Mouse (Mus musculus) midbrain, embryonic 13.5 days (tissue): ENCODE measurements around the gene Ano8. TPM values are rescaled to one million over a fixed set of nuclear protein-coding genes. Genes with fewer than 3 reads are reported as not detected.
"Not testable (repeated sequence)": the region's sequence is repeated elsewhere in the genome, so short reads cannot be mapped to it uniquely, and the experiment has no call there.

Experiments
- ATAC-seq: fragments of 200-750 bp; cut with Nextera tagmentation; 2 replicates; pipeline ENCODE4 v1.8.0; 2017; ENCODE audit warnings: mild to moderate bottlenecking, moderate TSS enrichment, moderate library complexity
- H3K27ac ChIP-seq: fragments of 300-500 bp; sonication (generic); 2 replicates; pipeline ENCODE4 v1.5.1; 2015; ENCODE audit warnings: inconsistent platforms, mild to moderate bottlenecking, moderate library complexity
- H3K27me3 ChIP-seq: fragments of 300-500 bp; sonication (generic); 2 replicates; pipeline ENCODE4 v1.6.1; 2015; ENCODE audit warnings: mild to moderate bottlenecking, inconsistent platforms
- H3K36me3 ChIP-seq: fragments of 300-500 bp; sonication (generic); 2 replicates; pipeline ENCODE4 v1.6.1; 2015; ENCODE audit warnings: mild to moderate bottlenecking, inconsistent platforms
- H3K4me1 ChIP-seq: fragments of 300-500 bp; sonication (generic); replicated peaks from 2 replicates; pipeline ENCODE4 v1.6.1; 2015; ENCODE audit warnings: inconsistent platforms
- H3K4me2 ChIP-seq: fragments of 300-500 bp; sonication (generic); replicated peaks from 2 replicates; pipeline ENCODE4 v1.6.1; 2015; ENCODE audit warnings: moderate library complexity, mild to moderate bottlenecking, inconsistent platforms
- H3K4me3 ChIP-seq: fragments of 300-500 bp; sonication (generic); replicated peaks from 2 replicates; pipeline ENCODE4 v1.5.1; 2015; ENCODE audit warnings: mild to moderate bottlenecking, inconsistent platforms
- H3K9ac ChIP-seq: fragments of 300-500 bp; sonication (generic); replicated peaks from 2 replicates; pipeline ENCODE4 v1.6.1; 2015; ENCODE audit warnings: mild to moderate bottlenecking, inconsistent platforms
- H3K9me3 ChIP-seq: fragments of 300-500 bp; sonication (generic); 2 replicates; pipeline ENCODE4 v1.6.1; 2016; ENCODE audit warnings: mild to moderate bottlenecking, inconsistent platforms
- WGBS: fragments of 180-500 bp; shearing (Covaris S2); methylation state at CpG from one replicate; pipeline ENCODE4 v1.1.7; 2015; 5-methylcytosine and 5-hydroxymethylcytosine counted together
- polyA plus RNA-seq: library from polyadenylated mRNA; unstranded; fragments of >200 nt; fragmentation: Nextera tagmentation; extraction: Ambion mirVana; gene quantifications from 2 replicates; pipeline ENCODE4 v1.2.1, GENCODE M21; 2015

Gene Ano8
- polyA plus RNA-seq, 1 experiment from 2014 or later, result 9.3 TPM

GRCm38 (mm10) chr8:71454668-71455067 lies 31.1 kb downstream of the Ano8 start:
- Histone ChIP-seq H3K4me2 (no peak overlapping the region), H3K4me3 (no peak overlapping the region), H3K4me1 (peaks cover 12% of the 10 kb centered on the region), H3K27ac (no peak overlapping the region), H3K9me3 (no peaks in the 10 kb centered on the region), H3K9ac (no peak overlapping the region), H3K27me3 (no peaks in the 10 kb centered on the region), H3K36me3 (peaks cover 30% of the 10 kb centered on the region)
- 77% methylated on average over 8 of the region's 8 CpGs for WGBS
- no peak for ATAC-seq

DNA sequence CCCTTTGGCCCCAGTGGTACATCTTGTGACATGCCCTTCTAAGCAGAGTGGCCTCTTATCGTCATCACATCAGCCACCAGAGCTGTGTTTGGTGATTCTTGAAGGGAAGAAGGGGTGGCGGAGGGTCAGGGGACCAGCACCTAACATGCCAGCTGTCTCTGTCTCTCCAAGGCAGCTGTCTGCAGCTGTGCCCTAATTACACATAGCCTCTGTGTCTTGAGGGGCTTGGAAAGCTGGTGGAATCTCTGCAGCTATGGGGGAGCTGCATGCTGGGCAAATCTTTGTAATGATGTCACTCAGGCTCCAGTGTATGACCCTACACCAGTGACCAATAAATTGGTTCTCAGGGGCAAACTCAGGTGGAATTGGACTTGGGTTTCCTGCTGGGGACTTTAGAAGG lies 33.1 kb downstream of the Ano8 start:
- H3K9me3 ChIP-seq, result no peaks in the 10 kb centered on the region
- no peak overlapping the region for H3K4me2 ChIP-seq
- no peak overlapping the region for H3K27ac ChIP-seq
- no peak for ATAC-seq
- no peaks in the 10 kb centered on the region for H3K4me1 ChIP-seq
- WGBS, result 96% methylated on average over 2 of the region's 2 CpGs
- H3K4me3 ChIP-seq, result no peak overlapping the region
- H3K36me3 ChIP-seq, result peaks cover 11% of the 10 kb centered on the region
- H3K27me3 ChIP-seq, result no peaks in the 10 kb centered on the region
- no peak overlapping the region for H3K9ac ChIP-seq

GRCm38 (mm10) chr8:71451777-71452176 lies 34.0 kb downstream of the Ano8 start:
- Histone ChIP-seq H3K4me3 (no peak overlapping the region), H3K27ac (no peak overlapping the region), H3K27me3 (no peaks in the 10 kb centered on the region), H3K4me1 (no peaks in the 10 kb centered on the region), H3K4me2 (no peak overlapping the region), H3K9me3 (no peaks in the 10 kb centered on the region), H3K36me3 (peaks cover 2% of the 10 kb centered on the region), H3K9ac (no peak overlapping the region)
- no peak for ATAC-seq
- 67% methylated on average over 11 of the region's 11 CpGs for WGBS

GRCm38 (mm10) chr8:71451337-71451736 lies 34.4 kb downstream of the Ano8 start:
- Histone ChIP-seq H3K4me1 (no peaks in the 10 kb centered on the region), H3K27me3 (no peaks in the 10 kb centered on the region), H3K4me3 (no peak overlapping the region), H3K9me3 (no peaks in the 10 kb centered on the region), H3K27ac (no peak overlapping the region), H3K4me2 (no peak overlapping the region), H3K36me3 (no peaks in the 10 kb centered on the region), H3K9ac (no peak overlapping the region)
- ATAC-seq, result no peak
- 64% methylated on average over 4 of the region's 4 CpGs for WGBS

DNA sequence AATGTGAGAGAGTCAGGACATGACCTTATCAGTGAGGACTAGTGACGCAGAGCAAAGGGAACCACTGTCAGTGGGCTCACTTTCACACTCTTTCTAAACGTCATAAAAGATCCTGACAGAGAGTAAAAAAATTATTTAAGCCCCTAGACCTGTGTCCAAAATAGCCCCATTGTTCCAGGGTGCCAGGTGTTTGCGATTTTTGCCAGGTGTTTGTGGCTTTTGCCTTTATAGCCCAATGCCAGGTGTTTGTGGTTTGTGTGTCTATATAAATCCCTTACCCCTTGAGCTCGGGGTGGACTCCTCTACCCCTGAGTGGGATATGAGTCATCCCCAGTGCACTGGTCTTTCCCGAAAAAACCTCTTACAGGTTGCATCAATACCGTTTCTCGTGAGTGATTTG lies 40.7 kb downstream of the Ano8 start:
- WGBS, result 88% methylated on average over 7 of the region's 7 CpGs
- ATAC-seq, result no peak
- H3K9ac ChIP-seq, result no peak overlapping the region
- H3K9me3 ChIP-seq, result no peaks in the 10 kb centered on the region
- H3K27ac ChIP-seq, result no peak overlapping the region
- no peak overlapping the region for H3K4me2 ChIP-seq
- no peak overlapping the region for H3K4me3 ChIP-seq
- peaks cover 5% of the 10 kb centered on the region for H3K27me3 ChIP-seq
- H3K36me3 ChIP-seq, result no peaks in the 10 kb centered on the region
- no peaks in the 10 kb centered on the region for H3K4me1 ChIP-seq

DNA sequence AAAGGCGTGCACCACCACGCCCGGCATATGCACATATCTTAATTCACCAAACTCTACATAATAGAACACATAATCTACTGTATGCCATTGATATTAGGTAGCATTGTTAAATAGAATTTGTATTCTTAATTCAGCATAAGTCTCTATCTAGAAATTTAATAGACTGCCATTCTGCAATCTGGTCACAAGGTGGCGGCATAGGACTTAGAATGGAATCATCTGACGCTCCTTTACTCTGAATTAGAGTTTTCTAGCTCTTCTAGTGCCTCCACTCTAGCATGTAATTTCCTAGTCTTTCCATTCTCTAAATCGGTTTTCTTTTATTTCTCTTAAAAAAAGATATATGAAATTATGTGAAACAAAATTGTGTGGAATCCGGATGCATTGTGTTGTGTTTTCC lies 44.4 kb downstream of the Ano8 start:
- peak; percentile 55; the same call in 1 of the 2 replicates for ATAC-seq
- no peaks in the 10 kb centered on the region for H3K4me1 ChIP-seq
- no peak overlapping the region for H3K4me3 ChIP-seq
- H3K9me3 ChIP-seq, result no peaks in the 10 kb centered on the region
- WGBS, result under 1% methylated on average over 7 of the region's 7 CpGs
- peaks cover 5% of the 10 kb centered on the region for H3K27me3 ChIP-seq
- no peak overlapping the region for H3K4me2 ChIP-seq
- no peak overlapping the region for H3K27ac ChIP-seq
- no peaks in the 10 kb centered on the region for H3K36me3 ChIP-seq
- no peak overlapping the region for H3K9ac ChIP-seq

DNA sequence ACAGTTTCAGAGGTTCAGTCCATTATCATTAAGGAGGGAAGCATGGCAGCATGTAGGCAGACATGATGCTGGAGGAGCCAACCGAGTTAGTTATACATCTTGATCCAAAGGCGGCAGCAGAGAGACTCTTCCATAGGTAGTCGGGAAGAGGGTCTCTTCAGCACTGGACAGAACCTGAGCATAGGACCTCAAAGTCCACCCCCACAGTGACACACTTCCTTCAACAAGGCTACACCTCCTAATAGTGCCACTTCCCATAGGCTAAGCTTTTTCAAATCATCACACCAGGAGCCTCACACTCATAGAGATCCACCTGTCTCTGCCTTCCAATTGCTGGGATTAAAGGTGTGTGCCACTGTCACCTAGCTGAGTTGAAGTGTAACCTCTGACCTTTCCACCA lies 48.7 kb downstream of the Ano8 start:
- no peak overlapping the region for H3K27ac ChIP-seq
- H3K9me3 ChIP-seq, result no peaks in the 10 kb centered on the region; the same call in 1 of the 2 replicates
- H3K9ac ChIP-seq, result no peak overlapping the region
- H3K4me3 ChIP-seq, result no peak overlapping the region
- peaks cover 3% of the 10 kb centered on the region for H3K27me3 ChIP-seq
- H3K36me3 ChIP-seq, result no peaks in the 10 kb centered on the region
- no peaks in the 10 kb centered on the region for H3K4me1 ChIP-seq
- ATAC-seq, result no peak
- WGBS, result 56% methylated on average over 3 of the region's 3 CpGs
- no peak overlapping the region for H3K4me2 ChIP-seq

DNA sequence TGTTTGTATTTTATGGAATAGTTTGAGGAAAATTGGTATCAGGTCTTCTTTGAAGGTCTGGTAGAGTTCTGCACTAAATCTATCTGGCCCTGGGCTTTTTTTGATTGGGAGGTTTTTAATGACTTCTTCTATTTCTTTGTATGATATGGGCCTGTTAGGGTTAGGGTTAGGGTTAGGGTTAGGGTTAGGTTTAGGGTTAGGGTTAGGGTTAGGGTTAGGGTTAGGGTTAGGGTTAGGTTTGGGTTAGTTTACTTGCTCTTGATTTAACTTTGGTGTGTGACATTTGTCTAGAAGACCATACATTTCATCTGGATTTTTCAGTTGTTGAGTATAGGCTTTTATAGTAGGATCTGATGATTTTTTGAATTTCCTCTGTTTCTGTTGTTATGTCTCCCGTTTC lies 52.8 kb downstream of the Ano8 start:
- not testable (repeated sequence) for H3K27ac ChIP-seq, ATAC-seq, H3K9ac ChIP-seq, H3K4me1 ChIP-seq, H3K4me3 ChIP-seq, H3K4me2 ChIP-seq, H3K9me3 ChIP-seq, H3K27me3 ChIP-seq, H3K36me3 ChIP-seq
- WGBS, result 87% methylated on average over 1 of the region's 1 CpGs

Other genes starting within 250 kb of the Ano8 start
- 16.8 and 19.9 TPM in 2 replicates for gene Myo9b, start 213.2 kb downstream of the Ano8 start, polyA plus RNA-seq
- gene Haus8, start 213.0 kb downstream of the Ano8 start, polyA plus RNA-seq, result 54.3 and 54.6 TPM in 2 replicates
- 108 and 109 TPM in 2 replicates for gene Use1, start 119.1 kb downstream of the Ano8 start, polyA plus RNA-seq
- gene Ocel1, start 114.7 kb downstream of the Ano8 start, polyA plus RNA-seq, result 4.9 and 5.3 TPM in 2 replicates
- 17.0 and 21.7 TPM in 2 replicates for gene Nr2f6, start 104.0 kb downstream of the Ano8 start, polyA plus RNA-seq
- gene Ushbp1, start 90.2 kb downstream of the Ano8 start, polyA plus RNA-seq, result 4.8 and 5.4 TPM in 2 replicates
- gene Babam1, start 89.1 kb downstream of the Ano8 start, polyA plus RNA-seq, result 83.7 and 96.9 TPM in 2 replicates
- 14.9 and 16.1 TPM in 2 replicates for gene Ankle1, start 80.0 kb downstream of the Ano8 start, polyA plus RNA-seq
- 114 and 133 TPM in 2 replicates for gene Abhd8, start 22.3 kb downstream of the Ano8 start, polyA plus RNA-seq
- gene Mrpl34, start 21.0 kb downstream of the Ano8 start, polyA plus RNA-seq, result 242 TPM in 2 replicates
- gene Dda1, start 16.8 kb downstream of the Ano8 start, polyA plus RNA-seq, result 197 TPM in 2 replicates
- gene Gtpbp3, start 2.1 kb upstream of the Ano8 start, polyA plus RNA-seq, result 11.6 and 13.2 TPM in 2 replicates
- 8.0 and 10.2 TPM in 2 replicates for gene Plvap, start 25.8 kb upstream of the Ano8 start, polyA plus RNA-seq
- 0.11 TPM in 1 of 2 replicates, not detected in the other for gene Ccdc194, start 39.7 kb upstream of the Ano8 start, polyA plus RNA-seq
- 9.8 and 10.9 TPM in 2 replicates for gene Bst2, start 51.5 kb upstream of the Ano8 start, polyA plus RNA-seq
- 51.7 and 62.3 TPM in 2 replicates for gene Mvb12a, start 57.0 kb upstream of the Ano8 start, polyA plus RNA-seq
- gene Tmem221, start 72.9 kb upstream of the Ano8 start, polyA plus RNA-seq, result not detected in 2 replicates
- gene Nxnl1, start 80.6 kb upstream of the Ano8 start, polyA plus RNA-seq, result not detected in 2 replicates
- 53.7 and 58.7 TPM in 2 replicates for gene Slc27a1, start 82.9 kb upstream of the Ano8 start, polyA plus RNA-seq
- 201 and 208 TPM in 2 replicates for gene Pgls, start 106.2 kb upstream of the Ano8 start, polyA plus RNA-seq
- 4.4 and 7.5 TPM in 2 replicates for gene Fam129c, start 111.7 kb upstream of the Ano8 start, polyA plus RNA-seq
- gene Colgalt1, start 125.0 kb upstream of the Ano8 start, polyA plus RNA-seq, result 51.1 and 51.3 TPM in 2 replicates
- 17.1 and 18.5 TPM in 2 replicates for gene Unc13a, start 185.8 kb upstream of the Ano8 start, polyA plus RNA-seq
- 2.5 and 2.7 TPM in 2 replicates for gene Jak3, start 190.3 kb upstream of the Ano8 start, polyA plus RNA-seq
- gene Insl3, start 203.3 kb upstream of the Ano8 start, polyA plus RNA-seq, result 0.70 and 0.79 TPM in 2 replicates
- gene B3gnt3, start 215.8 kb upstream of the Ano8 start, polyA plus RNA-seq, result 0.28 and 0.31 TPM in 2 replicates
- gene Fcho1, start 239.8 kb upstream of the Ano8 start, polyA plus RNA-seq, result 63.9 and 65.5 TPM in 2 replicates